Mouse (Mus musculus) lung, embryonic 16.5 days (tissue): Measurements from ENCODE around the gene Pex14. TPM values are rescaled to one million over a fixed set of nuclear protein-coding genes. Genes with fewer than 3 reads are reported as not detected.

Source experiments
- ATAC-seq: fragments of 200-750 bp; cut with Nextera tagmentation; 2 replicates; pipeline ENCODE4 v1.8.0; 2017; ENCODE audit warnings: low read depth, mild to moderate bottlenecking, moderate library complexity
- H3K27ac ChIP-seq: fragments of 300-500 bp; sonication (generic); 2 replicates; pipeline ENCODE4 v1.5.1; 2014; ENCODE audit warnings: mild to moderate bottlenecking, control low read depth, low read length
- H3K27me3 ChIP-seq: fragments of 300-500 bp; sonication (generic); 2 replicates; pipeline ENCODE4 v1.6.1; 2014; ENCODE audit warnings: low read depth, low read length, mixed read lengths; ENCODE audit not compliant: control insufficient read depth, insufficient read depth
- H3K36me3 ChIP-seq: fragments of 300-500 bp; sonication (generic); 2 replicates; pipeline ENCODE4 v1.6.1; 2014; ENCODE audit warnings: low read length; ENCODE audit not compliant: control insufficient read depth, insufficient read depth
- H3K4me1 ChIP-seq: fragments of 300-500 bp; sonication (generic); replicated peaks from 2 replicates; pipeline ENCODE4 v1.6.1; 2014; ENCODE audit warnings: low read length, mixed read lengths; ENCODE audit not compliant: control insufficient read depth, insufficient read depth
- H3K4me2 ChIP-seq: fragments of 300-500 bp; sonication (generic); 2 replicates; pipeline ENCODE4 v1.6.1; 2014; ENCODE audit warnings: low read depth, low read length, control low read depth
- H3K4me3 ChIP-seq: fragments of 300-500 bp; sonication (generic); 2 replicates; pipeline ENCODE4 v1.5.1; 2014; ENCODE audit warnings: mild to moderate bottlenecking, low read length, control low read depth
- H3K9ac ChIP-seq: fragments of 300-500 bp; sonication (generic); 2 replicates; pipeline ENCODE4 v1.6.1; 2014; ENCODE audit warnings: low read length, control low read depth
- H3K9me3 ChIP-seq: fragments of 300-500 bp; sonication (generic); 2 replicates; pipeline ENCODE4 v1.6.1; 2016; ENCODE audit warnings: low read length; ENCODE audit not compliant: control insufficient read depth
- WGBS: fragments of 180-500 bp; shearing (Covaris S2); extraction: QIAGEN DNeasy Blood & Tissue Kit; methylation state at CpG from one replicate; pipeline ENCODE4 v1.1.7; 2014; 5-methylcytosine and 5-hydroxymethylcytosine counted together
- polyA plus RNA-seq: library from polyadenylated mRNA; unstranded; fragments of >200 nt; fragmentation: Nextera tagmentation; extraction: Ambion mirVana; gene quantifications from 2 replicates; pipeline ENCODE4 v1.2.1, GENCODE M21; 2015

Gene Pex14
- polyA plus RNA-seq, 1 experiment from 2014 or later = 48.8 TPM

GRCm38 (mm10) chr4:148973387-148973786 lies 126.3 kb downstream of the Pex14 start:
- no peaks in the 10 kb centered on the region for H3K9me3 ChIP-seq
- no peaks in the 10 kb centered on the region for H3K27me3 ChIP-seq
- no peak overlapping the region for H3K4me3 ChIP-seq
- no peak overlapping the region for H3K9ac ChIP-seq
- no peak overlapping the region for H3K4me2 ChIP-seq
- 78% methylated on average over 14 of the region's 14 CpGs for WGBS
- ATAC-seq = no peak
- peaks cover 17% of the 10 kb centered on the region for H3K4me1 ChIP-seq
- H3K36me3 ChIP-seq = no peaks in the 10 kb centered on the region
- no peak overlapping the region for H3K27ac ChIP-seq

- whole genome bisulfite sequencing = 85% methylated on average over 14 of the region's 14 CpGs
- Histone ChIP-seq H3K36me3 (no peaks in the 10 kb centered on the region), H3K27me3 (no peaks in the 10 kb centered on the region), H3K4me3 (no peak overlapping the region), H3K9ac (no peak overlapping the region), H3K9me3 (no peaks in the 10 kb centered on the region), H3K27ac (no peak overlapping the region), H3K4me1 (peaks cover 14% of the 10 kb centered on the region; the same call in 1 of the 2 replicates), H3K4me2 (no peak overlapping the region)
- ATAC-seq = no peak
These were observed 127.0 kb downstream of the Pex14 start for GRCm38 (mm10) chr4:148972707-148973106.

DNA sequence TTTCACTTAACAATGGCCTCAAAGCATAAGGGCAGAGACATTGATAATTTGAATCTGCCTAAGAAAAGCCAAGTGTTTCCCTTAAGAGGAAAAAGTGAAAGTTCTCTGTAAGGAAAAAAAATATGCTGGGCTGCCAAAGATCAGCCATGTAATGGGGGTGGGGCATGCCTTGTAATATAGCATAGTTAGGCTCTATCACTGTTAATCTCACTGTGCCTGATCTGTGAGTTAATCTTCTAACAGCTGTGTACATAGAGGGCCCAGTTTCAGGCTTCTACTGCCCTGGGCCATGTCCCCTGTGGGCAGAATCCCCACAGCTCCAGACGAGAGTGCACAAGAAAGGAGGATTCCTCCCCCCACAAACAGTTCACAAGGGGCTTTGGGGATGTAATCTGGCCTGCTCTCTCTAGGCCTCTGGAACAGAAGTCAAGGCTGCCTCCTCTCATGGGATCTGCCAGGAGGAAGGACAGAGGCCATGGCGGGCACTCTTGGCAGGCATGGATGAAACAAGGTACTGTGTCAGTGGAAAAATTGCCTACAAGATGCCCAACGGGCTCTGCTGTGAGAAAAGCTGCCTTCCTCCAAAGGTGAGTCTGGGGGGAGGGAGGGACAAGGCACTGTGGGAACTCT lies 127.9 kb downstream of the Pex14 start:
- Histone ChIP-seq H3K9me3 (no peaks in the 10 kb centered on the region), H3K4me3 (no peak overlapping the region), H3K4me1 (peaks cover 14% of the 10 kb centered on the region; the same call in 1 of the 2 replicates), H3K4me2 (no peak overlapping the region), H3K36me3 (no peaks in the 10 kb centered on the region), H3K27ac (no peak overlapping the region), H3K9ac (no peak overlapping the region), H3K27me3 (no peaks in the 10 kb centered on the region)
- 62% methylated on average over 3 of the region's 3 CpGs for WGBS
- peak; percentile 32; the same call in 1 of the 2 replicates for ATAC-seq

- H3K27me3 ChIP-seq = no peaks in the 10 kb centered on the region
- H3K27ac ChIP-seq = no peak overlapping the region
- H3K9ac ChIP-seq = no peak overlapping the region
- H3K9me3 ChIP-seq = no peaks in the 10 kb centered on the region
- H3K36me3 ChIP-seq = no peaks in the 10 kb centered on the region
- H3K4me3 ChIP-seq = no peak overlapping the region
- no peak overlapping the region for H3K4me2 ChIP-seq
- WGBS = 92% methylated on average over 4 of the region's 4 CpGs
- ATAC-seq = no peak
- peaks cover 14% of the 10 kb centered on the region; the same call in 1 of the 2 replicates for H3K4me1 ChIP-seq
These were observed 128.9 kb downstream of the Pex14 start for GRCm38 (mm10) chr4:148970742-148971141.

DNA sequence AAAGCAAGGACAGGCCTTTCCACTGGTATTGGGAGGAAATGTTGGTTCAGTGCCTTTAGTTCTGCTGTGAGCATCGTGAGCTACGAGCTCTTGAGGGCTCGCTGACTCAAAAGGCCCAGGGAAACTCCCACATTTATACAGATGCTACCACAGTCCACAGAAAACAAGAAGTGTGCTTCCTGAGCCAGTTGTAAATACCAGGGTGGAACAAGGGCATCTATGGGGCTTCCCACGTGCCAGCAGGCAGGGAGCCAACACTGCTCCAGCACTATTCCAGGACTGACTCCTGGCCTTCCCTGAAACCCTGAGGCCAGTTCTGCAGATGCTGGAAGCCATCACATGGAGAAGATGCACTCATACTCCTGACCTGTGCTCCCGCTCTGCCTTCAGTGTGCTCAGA lies 130.1 kb downstream of the Pex14 start:
- Histone ChIP-seq H3K27ac (no peak overlapping the region), H3K4me2 (no peak overlapping the region), H3K4me1 (peaks cover 14% of the 10 kb centered on the region; the same call in 1 of the 2 replicates), H3K4me3 (no peak overlapping the region), H3K27me3 (no peaks in the 10 kb centered on the region), H3K36me3 (peaks cover 3% of the 10 kb centered on the region; the same call in 1 of the 2 replicates), H3K9me3 (no peaks in the 10 kb centered on the region), H3K9ac (no peak overlapping the region)
- ATAC-seq = no peak
- WGBS = 68% methylated on average over 5 of the region's 5 CpGs

DNA sequence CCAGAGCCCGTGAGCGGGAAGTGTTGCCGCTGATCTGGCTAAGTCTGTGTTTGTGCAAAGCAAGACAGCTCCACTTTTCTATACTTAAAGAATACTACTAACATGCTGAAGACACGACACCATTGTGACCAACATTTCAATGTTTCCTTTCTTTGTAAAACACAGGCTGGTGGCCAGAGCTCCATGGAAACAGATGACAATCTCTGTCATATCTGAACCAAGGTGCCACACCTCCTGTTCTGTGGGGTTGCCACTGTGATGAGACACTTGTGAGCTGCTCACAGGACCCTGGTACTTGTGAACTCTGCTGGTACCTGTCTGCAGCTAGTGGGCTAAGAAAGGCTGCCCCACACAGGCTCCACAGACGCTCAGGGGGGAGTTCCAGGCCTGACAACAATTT lies 130.8 kb downstream of the Pex14 start:
- Histone ChIP-seq H3K4me1 (peaks cover 14% of the 10 kb centered on the region; the same call in 1 of the 2 replicates), H3K9ac (no peak overlapping the region)
- WGBS = 70% methylated on average over 5 of the region's 5 CpGs

DNA sequence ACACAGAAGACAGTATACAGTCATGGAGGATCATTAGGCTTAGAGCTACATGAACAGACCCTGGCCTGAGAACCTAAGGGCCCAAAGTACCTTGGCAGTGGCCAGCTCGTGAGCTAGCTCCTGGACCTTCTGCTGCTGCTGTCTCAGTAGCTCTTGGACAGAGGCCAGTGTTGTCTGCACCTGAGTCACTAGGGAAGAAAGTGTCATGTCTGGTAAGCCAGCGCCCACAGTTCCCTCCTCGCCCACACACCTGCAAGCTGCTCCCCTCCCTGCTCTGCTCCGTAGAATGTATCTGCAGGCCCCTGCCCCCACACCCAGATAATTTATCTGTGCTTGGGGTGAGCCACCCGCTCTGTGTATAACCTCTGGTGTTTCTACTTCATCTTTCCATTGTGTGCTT lies 133.5 kb downstream of the Pex14 start:
- H3K27me3 ChIP-seq = no peaks in the 10 kb centered on the region
- H3K4me2 ChIP-seq = no peak overlapping the region
- no peaks in the 10 kb centered on the region for H3K9me3 ChIP-seq
- no peak for ATAC-seq
- H3K27ac ChIP-seq = no peak overlapping the region
- 89% methylated on average over 5 of the region's 5 CpGs for WGBS
- peaks cover 6% of the 10 kb centered on the region for H3K36me3 ChIP-seq
- no peak overlapping the region for H3K9ac ChIP-seq
- H3K4me3 ChIP-seq = no peak overlapping the region
- H3K4me1 ChIP-seq = peaks cover 7% of the 10 kb centered on the region; the same call in 1 of the 2 replicates

More for the DNA sequence above, 130.8 kb downstream of the Pex14 start:
- ATAC-seq = no peak
- H3K4me3 ChIP-seq = no peak overlapping the region
- H3K27me3 ChIP-seq = no peaks in the 10 kb centered on the region
- no peak overlapping the region for H3K27ac ChIP-seq
- no peak overlapping the region for H3K4me2 ChIP-seq
- no peaks in the 10 kb centered on the region for H3K9me3 ChIP-seq
- H3K36me3 ChIP-seq = peaks cover 3% of the 10 kb centered on the region; the same call in 1 of the 2 replicates

DNA sequence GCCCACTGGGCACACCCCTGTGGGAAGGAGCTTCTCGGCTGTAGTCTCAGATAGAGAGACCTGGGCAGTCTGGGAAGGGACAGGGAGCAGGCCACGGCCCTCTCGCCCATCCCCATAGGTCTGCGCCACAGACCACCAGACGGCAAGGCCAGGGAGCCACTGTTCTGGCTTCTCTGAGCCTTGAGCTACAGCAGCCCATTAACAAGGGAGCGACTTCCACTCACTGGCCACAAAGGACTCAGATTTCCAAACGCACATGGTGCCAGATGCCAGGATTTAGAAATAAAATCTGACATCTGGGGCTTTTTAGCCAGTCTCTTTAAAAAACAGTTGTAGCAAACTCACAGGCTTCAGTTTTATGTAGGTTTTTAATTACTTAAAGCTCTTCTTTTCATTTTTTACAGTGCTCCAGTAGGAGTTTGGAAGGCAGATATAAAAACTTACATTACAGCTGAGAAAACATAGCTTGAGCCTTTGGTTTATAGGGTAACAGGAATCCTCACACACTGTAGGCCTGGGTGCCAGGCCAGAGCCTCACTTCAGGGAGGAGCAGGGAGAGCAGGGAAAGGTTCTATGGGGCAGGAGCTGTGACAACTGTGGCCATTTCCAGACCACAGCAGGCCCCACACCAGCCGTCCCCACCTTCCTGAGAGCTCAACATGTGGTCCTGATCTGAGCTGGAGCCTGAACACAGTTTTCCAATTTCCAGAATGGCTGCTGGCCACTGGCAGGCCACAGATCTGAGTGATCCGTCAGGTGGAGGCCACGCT lies 134.9 kb downstream of the Pex14 start:
- no peak overlapping the region for H3K4me2 ChIP-seq
- no peak overlapping the region for H3K4me3 ChIP-seq
- ATAC-seq = no peak
- H3K27ac ChIP-seq = no peak overlapping the region
- no peak overlapping the region for H3K9ac ChIP-seq
- no peaks in the 10 kb centered on the region for H3K9me3 ChIP-seq
- H3K4me1 ChIP-seq = 0 out of 2 replicates have a peak, but pooled peaks cover 1% of the 10 kb centered on the region
- 86% methylated on average over 10 of the region's 10 CpGs for WGBS
- H3K36me3 ChIP-seq = peaks cover 6% of the 10 kb centered on the region
- H3K27me3 ChIP-seq = no peaks in the 10 kb centered on the region

DNA sequence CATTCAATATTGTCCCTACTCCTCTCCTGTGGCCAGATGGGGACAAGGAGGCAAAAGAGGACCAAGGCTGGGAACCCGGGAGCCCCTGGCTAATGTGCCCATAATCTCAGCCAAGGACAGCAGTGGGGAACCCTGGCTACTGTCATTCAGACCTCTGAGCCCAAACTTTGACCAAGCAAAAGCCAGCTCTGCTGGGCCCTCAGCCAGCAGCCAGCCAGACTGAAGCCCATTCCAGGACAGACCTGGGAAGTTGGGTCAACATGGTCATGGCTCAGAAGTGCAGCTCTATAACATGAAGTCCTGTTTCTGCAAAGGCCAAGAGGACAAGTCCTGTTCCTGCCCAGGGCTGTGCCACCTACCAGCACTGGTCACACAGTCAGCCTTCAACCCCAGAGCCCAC lies 137.6 kb downstream of the Pex14 start:
- ATAC-seq = no peak
- Histone ChIP-seq H3K27me3 (no peaks in the 10 kb centered on the region), H3K4me2 (no peak overlapping the region), H3K4me1 (no peaks in the 10 kb centered on the region), H3K27ac (no peak overlapping the region), H3K9me3 (no peaks in the 10 kb centered on the region), H3K9ac (no peak overlapping the region), H3K4me3 (no peak overlapping the region), H3K36me3 (peaks cover 6% of the 10 kb centered on the region)
- 64% methylated on average over 1 of the region's 1 CpGs for WGBS
